Mouse (Mus musculus) liver, embryonic 14.5 days (tissue): ENCODE measurements at regions not wholly inside any gene's neighbourhood (a gene's known extent, or its start where the extent isn't known, plus 50 kb on each side); places are given as distances from the start of the nearest gene placed in this dataset.

Experiments used
- ATAC-seq: fragments of 200-750 bp; cut with Nextera tagmentation; 2 replicates; pipeline ENCODE4 v1.8.0; 2017; ENCODE audit warnings: moderate number of reproducible peaks, mild to moderate bottlenecking, moderate library complexity; ENCODE audit not compliant: insufficient read depth
- DNase-seq, 3 experiments: peaks; one replicate each; pipeline ENCODE4 v3.0.0-alpha.2; 2012 to 2013; ENCODE audit warnings: low read depth in 3 of 3, low spot score in 3 of 3
- H3K27ac ChIP-seq: fragments of 300-500 bp; sonication (generic); 2 replicates; pipeline ENCODE4 v1.5.1; 2014; ENCODE audit warnings: moderate library complexity, mild to moderate bottlenecking, control low read depth, inconsistent platforms
- H3K27me3 ChIP-seq: fragments of 300-500 bp; sonication (generic); 2 replicates; pipeline ENCODE4 v1.6.1; 2014; ENCODE audit warnings: mild to moderate bottlenecking, low read length, moderate library complexity; ENCODE audit not compliant: control insufficient read depth, insufficient read depth
- H3K36me3 ChIP-seq: fragments of 300-500 bp; sonication (generic); replicated peaks from 2 replicates; pipeline ENCODE4 v1.6.1; 2014; ENCODE audit warnings: low read depth; ENCODE audit not compliant: control insufficient read depth, insufficient read depth
- H3K4me1 ChIP-seq, 2 experiments: fragments of 200-500 bp in 1 of 2; fragments of 300-500 bp in 1 of 2; sonication (generic) in 1 of 2; replicated peaks; 2 replicates each; pipeline ENCODE4 v1.6.1; 2012 to 2014; ENCODE audit warnings: antibody characterized with exemption in 1 of 2, inconsistent platforms in 1 of 2, low read length in 1 of 2; ENCODE audit not compliant: control insufficient read depth in 2 of 2, insufficient read depth in 2 of 2
- H3K4me2 ChIP-seq: fragments of 300-500 bp; sonication (generic); 2 replicates; pipeline ENCODE4 v1.6.1; 2014; ENCODE audit warnings: low read depth, mild to moderate bottlenecking, control low read depth, moderate library complexity
- H3K4me3 ChIP-seq, 2 experiments: fragments of 200-500 bp in 1 of 2; fragments of 300-500 bp in 1 of 2; sonication (generic) in 1 of 2; 2 replicates each; pipeline ENCODE4 v1.5.1; 2012 to 2014; ENCODE audit warnings: low read depth in 2 of 2, low read length in 2 of 2, mild to moderate bottlenecking in 2 of 2, control low read depth in 1 of 2, inconsistent platforms in 1 of 2, moderate library complexity in 1 of 2; ENCODE audit not compliant: insufficient read depth in 1 of 2
- H3K9ac ChIP-seq: fragments of 300-500 bp; sonication (generic); replicated peaks from 2 replicates; pipeline ENCODE4 v1.6.1; 2014; ENCODE audit warnings: mild to moderate bottlenecking, control low read depth, moderate library complexity
- H3K9me3 ChIP-seq: fragments of 300-500 bp; sonication (generic); 2 replicates; pipeline ENCODE4 v1.6.1; 2016; ENCODE audit warnings: low read length, mixed read lengths; ENCODE audit not compliant: control insufficient read depth
- CTCF ChIP-seq: IDR thresholded peaks from 2 replicates; pipeline ENCODE4 v1.5.1; 2016; ENCODE audit warnings: antibody characterized with exemption, low read depth, control low read depth
- EP300 ChIP-seq: IDR thresholded peaks from 2 replicates; pipeline ENCODE4 v1.6.1; 2016; ENCODE audit warnings: antibody characterized with exemption, low read depth
- WGBS: fragments of 180-500 bp; shearing (Covaris S2); extraction: QIAGEN DNeasy Blood & Tissue Kit; methylation state at CpG from one replicate; pipeline ENCODE4 v1.1.7; 2014; ENCODE audit not compliant: insufficient replicate concordance; 5-methylcytosine and 5-hydroxymethylcytosine counted together

DNA sequence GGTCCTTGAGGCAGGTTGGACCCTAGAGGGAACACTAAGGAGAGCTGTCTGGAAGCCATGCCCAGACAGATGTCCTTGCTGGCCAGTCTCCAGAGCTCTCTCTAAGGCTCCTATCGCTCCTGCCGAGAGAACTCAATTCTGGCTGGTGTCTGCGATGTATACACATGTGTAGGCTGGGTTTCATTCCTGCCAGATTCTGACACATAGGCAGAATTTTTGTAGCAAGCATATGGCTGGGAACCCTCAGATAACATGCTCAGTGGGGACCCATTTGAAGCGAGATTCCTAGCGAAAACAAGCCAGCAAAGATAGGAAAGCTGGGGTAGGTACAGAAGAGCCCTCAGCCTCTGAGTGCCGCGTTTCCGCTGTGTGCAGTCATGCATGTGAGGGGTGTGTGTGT lies 242.9 kb upstream of the Gjb5 start:
- WGBS = 77% methylated on average over 8 of the region's 8 CpGs
- no peak for TF ChIP-seq EP300
- TF ChIP-seq CTCF = no peak
- no peaks in the 10 kb centered on the region for H3K9me3 ChIP-seq

DNA sequence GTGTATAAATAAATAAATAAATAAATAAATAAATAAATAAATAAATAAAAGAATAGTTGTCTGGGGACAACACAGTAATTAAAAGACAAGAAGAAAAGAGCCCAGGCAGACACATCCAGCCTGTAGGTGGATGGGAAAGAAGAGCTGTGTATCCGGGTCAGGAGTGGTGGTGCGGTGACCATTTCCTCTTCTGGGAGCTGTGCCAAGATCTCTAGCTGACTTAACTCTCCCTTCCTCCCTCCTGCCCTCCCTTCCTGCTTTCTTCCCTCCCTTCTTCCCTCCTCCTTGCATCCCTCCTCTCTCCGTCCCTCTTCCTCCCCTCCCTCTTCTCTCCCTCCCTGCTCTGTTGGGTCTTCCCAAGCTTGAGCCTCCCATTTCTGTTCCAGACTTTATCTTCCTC lies 240.6 kb upstream of the Gjb5 start:
- H3K36me3 ChIP-seq = no peaks in the 10 kb centered on the region
- H3K9ac ChIP-seq = no peak overlapping the region
- H3K27me3 ChIP-seq = no peaks in the 10 kb centered on the region
- WGBS = 65% methylated on average over 3 of the region's 3 CpGs
- ATAC-seq (no peak), DNase-seq (no peak)
- no peaks in the 10 kb centered on the region for H3K9me3 ChIP-seq
- no peaks in the 10 kb centered on the region for H3K4me1 ChIP-seq
- H3K27ac ChIP-seq = no peak overlapping the region
- no peak overlapping the region for H3K4me2 ChIP-seq
- no peak overlapping the region for H3K4me3 ChIP-seq
- TF ChIP-seq CTCF = no peak
- no peak for TF ChIP-seq EP300

More for the DNA sequence above, 242.9 kb upstream of the Gjb5 start:
- H3K9ac ChIP-seq = no peak overlapping the region
- no peaks in the 10 kb centered on the region for H3K27me3 ChIP-seq
- no peak overlapping the region for H3K4me3 ChIP-seq
- no peaks in the 10 kb centered on the region for H3K4me1 ChIP-seq
- no peaks in the 10 kb centered on the region for H3K36me3 ChIP-seq
- no peak overlapping the region for H3K27ac ChIP-seq
- ATAC-seq (no peak), DNase-seq (no peak)
- no peak overlapping the region for H3K4me2 ChIP-seq

- DNase-seq (no peak), ATAC-seq (no peak)
- H3K27me3 ChIP-seq = no peaks in the 10 kb centered on the region
- TF ChIP-seq CTCF (no peak), EP300 (no peak)
- no peaks in the 10 kb centered on the region for H3K4me1 ChIP-seq
- H3K4me2 ChIP-seq = no peak overlapping the region
- H3K9me3 ChIP-seq = no peaks in the 10 kb centered on the region
- no peak overlapping the region for H3K9ac ChIP-seq
- no peak overlapping the region for H3K27ac ChIP-seq
- no peak overlapping the region for H3K4me3 ChIP-seq
- WGBS = 59% methylated on average over 8 of the region's 8 CpGs
- H3K36me3 ChIP-seq = no peaks in the 10 kb centered on the region
Measured at GRCm38 (mm10) chr4:127594081-127594480, 236.1 kb upstream of the Gjb5 start.

DNA sequence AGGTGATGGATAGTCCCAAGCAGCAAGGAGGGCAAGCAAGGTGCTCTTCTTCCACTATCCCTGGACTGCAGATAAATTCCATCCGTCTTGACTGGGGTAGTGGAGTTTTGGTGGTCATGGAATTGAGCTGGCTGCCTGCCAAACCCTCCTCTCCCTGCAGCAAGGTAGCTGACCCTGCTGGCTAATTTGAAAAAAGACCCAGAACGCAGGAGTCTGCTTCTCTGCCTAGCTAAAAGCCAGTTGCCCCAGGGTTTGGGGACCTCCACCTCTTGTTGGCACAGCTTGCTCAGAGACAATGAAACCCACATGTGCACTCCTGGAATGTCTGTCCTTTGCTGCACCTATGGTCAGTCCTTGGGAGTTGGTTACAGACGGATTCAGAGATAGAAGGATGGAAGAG lies 233.6 kb upstream of the Gjb5 start:
- no peak overlapping the region for H3K9ac ChIP-seq
- WGBS = 38% methylated on average over 3 of the region's 3 CpGs
- no peak for ATAC-seq
- no peak overlapping the region for H3K27ac ChIP-seq
- no peak for TF ChIP-seq EP300
- TF ChIP-seq CTCF = no peak
- H3K4me2 ChIP-seq = no peak overlapping the region
- H3K4me1 ChIP-seq = no peaks in the 10 kb centered on the region
- H3K9me3 ChIP-seq = no peaks in the 10 kb centered on the region
- DNase-seq = no peak
- H3K36me3 ChIP-seq = no peaks in the 10 kb centered on the region
- no peak overlapping the region for H3K4me3 ChIP-seq
- no peaks in the 10 kb centered on the region for H3K27me3 ChIP-seq

DNA sequence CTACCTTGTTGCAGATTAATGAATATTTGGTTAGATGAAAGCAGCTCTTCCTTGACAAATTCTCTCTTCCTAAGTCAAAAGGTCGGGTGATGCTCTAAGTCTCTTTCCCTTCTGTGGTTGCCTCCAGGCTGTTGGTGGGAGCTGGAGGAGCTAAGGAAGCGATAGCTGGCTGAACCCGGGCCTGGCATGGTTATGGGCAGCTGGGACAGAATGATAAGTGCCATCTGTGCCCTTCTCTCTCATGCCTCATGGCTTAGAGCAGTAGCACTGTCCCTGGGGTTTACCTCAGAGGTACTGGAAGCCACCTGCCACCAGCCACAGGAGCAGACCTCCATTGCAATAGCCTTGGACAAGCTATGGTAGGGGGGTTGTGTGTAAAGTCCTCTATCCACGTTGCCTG lies 228.8 kb upstream of the Gjb5 start:
- DNase-seq (no peak), ATAC-seq (no peak)
- Histone ChIP-seq H3K4me3 (no peak overlapping the region), H3K9ac (no peak overlapping the region), H3K4me2 (no peak overlapping the region), H3K9me3 (no peaks in the 10 kb centered on the region; the same call in 1 of the 2 replicates), H3K36me3 (no peaks in the 10 kb centered on the region), H3K27ac (no peak overlapping the region), H3K4me1 (no peaks in the 10 kb centered on the region), H3K27me3 (no peaks in the 10 kb centered on the region)
- 56% methylated on average over 4 of the region's 4 CpGs for WGBS
- TF ChIP-seq CTCF (no peak), EP300 (no peak)

DNA sequence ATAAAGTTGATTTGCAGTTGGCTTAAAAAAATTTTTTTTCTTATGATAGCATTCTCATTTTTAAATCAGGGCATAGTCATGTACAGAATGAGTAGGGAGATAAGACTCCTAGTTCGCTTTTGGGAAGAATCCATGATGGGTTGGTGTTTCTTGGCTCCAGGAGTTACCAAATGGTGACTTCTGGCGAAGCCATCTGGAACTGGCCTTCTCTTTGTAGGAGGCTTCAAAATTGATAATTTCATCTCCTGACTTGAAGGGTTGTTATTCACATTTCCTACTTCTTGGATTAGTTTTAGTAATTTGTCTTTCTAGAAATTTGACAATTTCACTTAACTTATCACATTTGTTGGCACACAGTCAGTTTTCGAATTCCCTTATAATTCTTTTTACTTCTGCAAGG lies 218.5 kb upstream of the Gjb5 start:
- H3K4me3 ChIP-seq = no peak overlapping the region

More for the DNA sequence above, 218.5 kb upstream of the Gjb5 start:
- no peak overlapping the region for H3K4me2 ChIP-seq
- WGBS = 54% methylated on average over 3 of the region's 3 CpGs
- DNase-seq = no peak
- H3K36me3 ChIP-seq = no peaks in the 10 kb centered on the region
- ATAC-seq = no peak
- no peak overlapping the region for H3K9ac ChIP-seq
- H3K4me1 ChIP-seq = no peaks in the 10 kb centered on the region
- H3K9me3 ChIP-seq = no peaks in the 10 kb centered on the region
- no peak for TF ChIP-seq EP300
- TF ChIP-seq CTCF = no peak
- H3K27ac ChIP-seq = no peak overlapping the region
- no peaks in the 10 kb centered on the region for H3K27me3 ChIP-seq
